Mouse (Mus musculus) embryonic fibroblast, embryonic 13.5 days (primary cell): ENCODE measurements at regions not wholly inside any gene's neighbourhood (a gene's known extent, or its start where the extent isn't known, plus 50 kb on each side); places are given as distances from the start of the nearest gene placed in this dataset.

ENCODE experiments used
- H3K27ac ChIP-seq: 2 replicates; pipeline ENCODE4 v1.5.1; 2012; ENCODE audit warnings: low read length, control low read depth, inconsistent platforms; ENCODE audit not compliant: insufficient read depth
- H3K4me1 ChIP-seq: 2 replicates; pipeline ENCODE4 v1.6.1; 2011; ENCODE audit warnings: low read length; ENCODE audit not compliant: control insufficient read depth, insufficient read depth
- H3K4me3 ChIP-seq: 2 replicates; pipeline ENCODE4 v1.5.1; 2011; ENCODE audit warnings: mild to moderate bottlenecking, control low read depth, low read length; ENCODE audit not compliant: insufficient read depth
- CTCF ChIP-seq: IDR thresholded peaks from 2 replicates; pipeline ENCODE4 v1.5.1; 2011; ENCODE audit warnings: mild to moderate bottlenecking, control low read depth, low read length, moderate library complexity, borderline replicate concordance; ENCODE audit not compliant: insufficient read depth
- POLR2A ChIP-seq: IDR thresholded peaks from 2 replicates; pipeline ENCODE4 v1.6.1; 2011; ENCODE audit warnings: low read depth, mild to moderate bottlenecking, control low read depth, low read length, moderate library complexity

DNA sequence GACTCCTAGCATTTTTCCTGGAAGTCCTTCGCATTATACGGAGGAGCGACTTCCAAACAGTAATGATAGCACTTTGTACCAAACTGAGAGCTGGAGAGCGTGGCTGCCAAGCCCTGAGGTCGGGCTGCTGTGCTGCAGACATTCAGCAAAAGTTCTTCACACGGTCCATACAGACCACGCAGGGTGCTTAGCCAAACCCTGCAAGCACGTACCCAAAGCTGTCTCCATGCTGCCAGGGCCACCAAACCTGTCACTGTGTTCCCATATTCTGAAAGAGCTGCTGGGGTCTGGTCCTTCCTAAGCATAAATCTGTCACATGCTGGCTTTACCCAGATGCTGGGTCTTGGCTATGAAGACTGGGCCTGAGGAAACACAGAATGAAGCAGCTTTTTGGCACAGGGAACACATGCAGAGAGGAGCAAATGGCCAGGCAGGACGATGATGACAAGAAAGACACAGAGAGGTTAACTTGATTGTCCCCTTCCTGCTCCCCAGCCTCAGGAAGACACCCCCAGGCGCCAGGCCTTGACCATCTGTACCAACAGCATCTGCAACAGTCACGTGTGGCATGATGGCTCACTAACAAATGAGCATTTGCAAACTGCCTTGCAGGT is 354.0 kb upstream of the Nfe2l3 start:
- TF ChIP-seq POLR2A (no peak), CTCF (no peak)
- H3K4me3 ChIP-seq, result no peak overlapping the region
- H3K4me1 ChIP-seq, result peaks cover 4% of the 10 kb centered on the region; the same call in 1 of the 2 replicates
- peak overlapping the region; percentile 72; the same call in 1 of the 2 replicates for H3K27ac ChIP-seq

DNA sequence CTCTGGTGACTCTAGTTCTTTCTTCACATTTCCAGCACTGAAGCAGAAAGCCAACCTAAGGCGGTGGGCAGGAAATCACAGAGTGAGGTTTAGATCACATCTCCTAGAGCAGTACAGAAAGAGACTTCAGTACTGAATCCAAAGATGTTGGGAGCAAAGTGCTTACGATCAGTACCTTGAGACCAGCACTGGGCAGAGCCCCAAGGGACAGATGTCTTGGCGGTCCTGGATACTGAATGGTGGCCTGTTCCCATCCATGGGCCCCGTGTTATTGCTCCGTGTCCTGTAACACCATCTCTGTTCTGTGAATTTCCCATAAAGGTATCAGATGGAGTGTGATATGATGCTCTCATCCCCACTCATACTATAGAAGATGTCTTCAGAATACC is 353.5 kb upstream of the Nfe2l3 start:
- H3K4me1 ChIP-seq, result peaks cover 4% of the 10 kb centered on the region; the same call in 1 of the 2 replicates
- no peak overlapping the region for H3K27ac ChIP-seq
- H3K4me3 ChIP-seq, result no peak overlapping the region
- no peak for TF ChIP-seq POLR2A
- TF ChIP-seq CTCF, result no peak

- TF ChIP-seq CTCF, result no peak
- no peak for TF ChIP-seq POLR2A
- Histone ChIP-seq H3K27ac (peak overlapping the region; percentile 84), H3K4me1 (peaks cover 11% of the 10 kb centered on the region)
Measured at GRCm38 (mm10) chr6:51081056-51081455, 351.4 kb upstream of the Nfe2l3 start.

DNA sequence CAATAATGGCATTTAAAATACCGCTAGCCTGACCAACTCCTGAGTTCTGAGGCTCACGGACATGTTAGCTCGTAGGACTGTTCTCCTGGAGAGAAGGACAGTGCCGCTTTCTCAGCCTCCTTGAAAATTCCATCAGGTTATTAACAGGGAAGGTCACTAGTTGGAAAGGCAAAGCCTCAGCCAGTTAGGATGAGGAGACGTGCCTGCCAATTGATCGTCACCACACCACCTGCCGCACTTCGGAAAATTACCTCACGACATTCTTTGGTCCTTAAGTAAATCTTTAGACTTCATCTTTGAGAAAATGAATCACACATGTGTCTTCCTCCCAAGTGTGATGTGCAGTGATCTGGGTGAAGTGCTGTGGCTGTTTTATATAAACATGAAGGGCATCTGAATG is 347.8 kb upstream of the Nfe2l3 start:
- Histone ChIP-seq H3K4me3 (no peak overlapping the region), H3K27ac (no peak overlapping the region; the same call in 1 of the 2 replicates), H3K4me1 (peaks cover 11% of the 10 kb centered on the region)
- TF ChIP-seq POLR2A (no peak), CTCF (no peak)

More at GRCm38 (mm10) chr6:51081056-51081455, 351.4 kb upstream of the Nfe2l3 start:
- H3K4me3 ChIP-seq, result no peak overlapping the region

GRCm38 (mm10) chr6:51085547-51085946 is 346.9 kb upstream of the Nfe2l3 start:
- Histone ChIP-seq H3K4me3 (no peak overlapping the region), H3K27ac (no peak overlapping the region), H3K4me1 (peaks cover 11% of the 10 kb centered on the region)
- no peak for TF ChIP-seq POLR2A
- TF ChIP-seq CTCF, result no peak

- TF ChIP-seq POLR2A, result no peak
- no peak for TF ChIP-seq CTCF
- peaks cover 9% of the 10 kb centered on the region for H3K4me1 ChIP-seq
- no peak overlapping the region for H3K27ac ChIP-seq
- H3K4me3 ChIP-seq, result no peak overlapping the region
Measured at GRCm38 (mm10) chr6:51086347-51086746, 346.1 kb upstream of the Nfe2l3 start.

- TF ChIP-seq POLR2A (no peak), CTCF (no peak)
- H3K4me1 ChIP-seq, result peaks cover 7% of the 10 kb centered on the region; the same call in 1 of the 2 replicates
Measured at GRCm38 (mm10) chr6:51087806-51088205, 344.7 kb upstream of the Nfe2l3 start.

GRCm38 (mm10) chr6:51088641-51089372 is 343.7 kb upstream of the Nfe2l3 start:
- no peak overlapping the region for H3K4me3 ChIP-seq
- TF ChIP-seq POLR2A (no peak), CTCF (no peak)
- H3K27ac ChIP-seq, result no peak overlapping the region
- peaks cover 7% of the 10 kb centered on the region; the same call in 1 of the 2 replicates for H3K4me1 ChIP-seq

More at GRCm38 (mm10) chr6:51087806-51088205, 344.7 kb upstream of the Nfe2l3 start:
- Histone ChIP-seq H3K4me3 (no peak overlapping the region), H3K27ac (no peak overlapping the region)

GRCm38 (mm10) chr6:51093196-51093595 is 339.3 kb upstream of the Nfe2l3 start:
- H3K27ac ChIP-seq, result no peak overlapping the region
- H3K4me1 ChIP-seq, result no peaks in the 10 kb centered on the region
- TF ChIP-seq CTCF (no peak), POLR2A (no peak)
- H3K4me3 ChIP-seq, result no peak overlapping the region

- Histone ChIP-seq H3K4me3 (no peak overlapping the region), H3K4me1 (no peaks in the 10 kb centered on the region), H3K27ac (no peak overlapping the region)
- no peak for TF ChIP-seq POLR2A
- no peak for TF ChIP-seq CTCF
Measured at GRCm38 (mm10) chr6:51094304-51094703, 338.2 kb upstream of the Nfe2l3 start.
